Mouse (Mus musculus): ENCODE measurements at regions not wholly inside any gene's neighbourhood (a gene's known extent, or its start where the extent isn't known, plus 50 kb on each side); places are given as distances from the start of the nearest gene placed in this dataset.
"Not testable (repeated sequence)": the region's sequence is repeated elsewhere in the genome, so short reads cannot be mapped to it uniquely, and the experiment has no call there.

GRCm38 (mm10) chr6:73587686-73588085 is 118.2 kb upstream of the 4931417E11Rik start:
- Histone ChIP-seq H3K9ac (replicated peaks; ENCODE audit: low read depth, low read length) (no peak overlapping the region), H3K27me3 (ENCODE audit: control insufficient read depth, insufficient read depth, low read length) (no peaks in the 10 kb centered on the region), H3K9me3 (replicated peaks; ENCODE audit: control insufficient read depth, low read length) (no peaks in the 10 kb centered on the region), H3K27ac (ENCODE audit: low read depth) (no peak overlapping the region), H3K36me3 (replicated peaks; ENCODE audit: control insufficient read depth, insufficient read depth, low read length) (no peaks in the 10 kb centered on the region), H3K4me3 (ENCODE audit: low read depth, low read length) (no peak overlapping the region), H3K4me2 (ENCODE audit: low read depth, low read length) (no peak overlapping the region), H3K4me1 (ENCODE audit: control insufficient read depth, insufficient read depth) (no peaks in the 10 kb centered on the region)
- TF ChIP-seq CTCF (IDR thresholded peaks at IDR 0.05; ENCODE audit: low read depth) (no peak), EP300 (IDR thresholded peaks at IDR 0.05; ENCODE audit: low read depth) (no peak)
- DNase-seq (ENCODE audit: low spot score): no peak
- ATAC-seq (ENCODE audit: insufficient read depth, low read depth): no peak
- WGBS: 53% methylated on average over 2 of the region's 2 CpGs

DNA sequence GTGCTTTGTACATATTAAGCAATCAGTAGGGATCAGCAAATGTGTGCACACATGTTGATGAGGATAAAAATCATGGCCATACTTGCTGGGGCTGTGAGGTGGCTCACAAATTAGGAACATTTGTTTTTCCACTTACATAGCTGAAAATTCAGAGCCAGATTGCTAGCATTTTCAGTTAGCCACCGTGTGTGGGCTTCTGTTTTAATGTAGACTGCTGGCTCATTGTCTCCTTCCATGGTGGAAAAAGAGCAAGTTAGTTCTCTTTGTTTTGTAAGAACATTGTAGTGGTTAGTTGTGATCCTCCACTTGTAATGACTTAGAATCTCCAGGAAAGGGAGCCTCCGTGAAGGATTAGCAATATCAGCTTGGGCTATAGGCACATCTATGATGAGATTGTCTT is 107.2 kb upstream of the 4931417E11Rik start:
- Histone ChIP-seq H3K36me3 (replicated peaks; ENCODE audit: control insufficient read depth, insufficient read depth, low read length) (no peaks in the 10 kb centered on the region), H3K27me3 (ENCODE audit: control insufficient read depth, insufficient read depth, low read length) (no peaks in the 10 kb centered on the region), H3K4me3 (ENCODE audit: low read depth, low read length) (no peak overlapping the region), H3K4me2 (ENCODE audit: low read depth, low read length) (no peak overlapping the region), H3K9me3 (replicated peaks; ENCODE audit: control insufficient read depth, low read length) (no peaks in the 10 kb centered on the region), H3K27ac (ENCODE audit: low read depth) (no peak overlapping the region), H3K4me1 (ENCODE audit: control insufficient read depth, insufficient read depth) (no peaks in the 10 kb centered on the region), H3K9ac (replicated peaks; ENCODE audit: low read depth, low read length) (no peak overlapping the region)
- ATAC-seq (ENCODE audit: insufficient read depth, low read depth) (no peak), DNase-seq (ENCODE audit: low spot score) (no peak)
- TF ChIP-seq EP300 (IDR thresholded peaks at IDR 0.05; ENCODE audit: low read depth): no peak
- TF ChIP-seq CTCF (IDR thresholded peaks at IDR 0.05; ENCODE audit: low read depth): no peak
- WGBS: 55% methylated on average over 2 of the region's 2 CpGs

DNA sequence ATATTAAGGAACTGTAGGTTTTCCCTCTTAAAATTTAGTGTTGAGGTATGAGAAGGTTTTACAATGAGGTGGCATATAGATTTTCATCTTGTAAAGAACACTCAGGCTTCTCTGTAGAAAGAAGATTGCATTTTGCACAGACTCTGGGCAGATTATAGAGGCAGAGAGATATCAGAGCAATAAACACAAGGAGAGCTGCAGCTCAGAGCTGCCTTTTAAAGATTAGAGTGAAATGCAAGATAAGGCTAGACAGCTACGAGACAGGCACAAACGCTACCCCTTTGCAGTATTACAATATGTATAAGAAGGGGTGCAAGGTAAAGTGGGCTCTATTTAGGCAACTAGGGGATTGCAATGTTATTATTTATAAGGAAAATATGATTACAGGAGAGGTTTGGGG is 90.5 kb upstream of the 4931417E11Rik start:
- 25% methylated on average over 2 of the region's 2 CpGs for WGBS
- no peak for DNase-seq (ENCODE audit: low spot score)
- H3K36me3 ChIP-seq (replicated peaks; ENCODE audit: control insufficient read depth, insufficient read depth, low read length): no peaks in the 10 kb centered on the region
- no peaks in the 10 kb centered on the region for H3K27me3 ChIP-seq (ENCODE audit: control insufficient read depth, insufficient read depth, low read length)
- no peak overlapping the region for H3K4me2 ChIP-seq (ENCODE audit: low read depth, low read length)
- H3K27ac ChIP-seq (ENCODE audit: low read depth): no peak overlapping the region
- TF ChIP-seq EP300 (IDR thresholded peaks at IDR 0.05; ENCODE audit: low read depth): no peak
- no peak for TF ChIP-seq CTCF (IDR thresholded peaks at IDR 0.05; ENCODE audit: low read depth)
- no peak for ATAC-seq (ENCODE audit: insufficient read depth, low read depth)
- no peak overlapping the region for H3K9ac ChIP-seq (replicated peaks; ENCODE audit: low read depth, low read length)
- no peaks in the 10 kb centered on the region for H3K9me3 ChIP-seq (replicated peaks; ENCODE audit: control insufficient read depth, low read length)
- H3K4me3 ChIP-seq (ENCODE audit: low read depth, low read length): no peak overlapping the region
- no peaks in the 10 kb centered on the region for H3K4me1 ChIP-seq (ENCODE audit: control insufficient read depth, insufficient read depth)

DNA sequence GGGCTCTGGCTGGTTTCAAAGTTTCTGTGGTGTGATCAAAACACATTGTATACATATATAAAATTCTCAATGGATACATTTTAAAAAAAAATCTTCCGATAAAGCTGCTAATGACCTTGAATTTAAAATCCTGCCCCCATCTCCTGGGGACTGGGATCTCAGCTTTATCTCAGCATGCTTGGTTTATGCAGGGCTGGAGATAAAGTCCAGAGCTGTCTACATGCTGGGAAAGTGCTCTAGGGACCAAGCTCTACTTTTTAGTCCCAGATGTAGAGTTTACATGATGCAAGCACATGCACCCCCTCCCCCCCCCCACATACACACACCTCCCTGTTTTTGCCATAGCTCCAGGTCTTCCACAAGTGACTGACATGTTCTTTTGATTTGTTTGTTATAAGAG is 61.1 kb upstream of the 4931417E11Rik start:
- DNase-seq (ENCODE audit: low spot score) (no peak), ATAC-seq (ENCODE audit: insufficient read depth, low read depth) (no peak)
- no peaks in the 10 kb centered on the region for H3K36me3 ChIP-seq (replicated peaks; ENCODE audit: control insufficient read depth, insufficient read depth, low read length)
- H3K27me3 ChIP-seq (ENCODE audit: control insufficient read depth, insufficient read depth, low read length): no peaks in the 10 kb centered on the region
- H3K9ac ChIP-seq (replicated peaks; ENCODE audit: low read depth, low read length): no peak overlapping the region
- TF ChIP-seq CTCF (IDR thresholded peaks at IDR 0.05; ENCODE audit: low read depth) (no peak), EP300 (IDR thresholded peaks at IDR 0.05; ENCODE audit: low read depth) (no peak)
- no peaks in the 10 kb centered on the region for H3K4me1 ChIP-seq (ENCODE audit: control insufficient read depth, insufficient read depth)
- no peak overlapping the region for H3K27ac ChIP-seq (ENCODE audit: low read depth)
- H3K9me3 ChIP-seq (replicated peaks; ENCODE audit: control insufficient read depth, low read length): no peaks in the 10 kb centered on the region
- 72% methylated on average over 1 of the region's 1 CpGs for WGBS
- no peak overlapping the region for H3K4me3 ChIP-seq (ENCODE audit: low read depth, low read length)
- no peak overlapping the region for H3K4me2 ChIP-seq (ENCODE audit: low read depth, low read length)

- Histone ChIP-seq H3K27me3 (ENCODE audit: control insufficient read depth, insufficient read depth, low read length) (no peaks in the 10 kb centered on the region), H3K4me2 (ENCODE audit: low read depth, low read length) (no peak overlapping the region), H3K27ac (ENCODE audit: low read depth) (no peak overlapping the region), H3K4me1 (ENCODE audit: control insufficient read depth, insufficient read depth) (no peaks in the 10 kb centered on the region), H3K36me3 (replicated peaks; ENCODE audit: control insufficient read depth, insufficient read depth, low read length) (no peaks in the 10 kb centered on the region), H3K4me3 (ENCODE audit: low read depth, low read length) (no peak overlapping the region), H3K9me3 (replicated peaks; ENCODE audit: control insufficient read depth, low read length) (no peaks in the 10 kb centered on the region), H3K9ac (replicated peaks; ENCODE audit: low read depth, low read length) (no peak overlapping the region)
- ATAC-seq (ENCODE audit: insufficient read depth, low read depth): no peak
- WGBS: 76% methylated on average over 1 of the region's 1 CpGs
- DNase-seq (ENCODE audit: low spot score): no peak
- TF ChIP-seq CTCF (IDR thresholded peaks at IDR 0.05; ENCODE audit: low read depth) (no peak), EP300 (IDR thresholded peaks at IDR 0.05; ENCODE audit: low read depth) (no peak)
Measured at GRCm38 (mm10) chr6:73530098-73530497, 60.6 kb upstream of the 4931417E11Rik start.

DNA sequence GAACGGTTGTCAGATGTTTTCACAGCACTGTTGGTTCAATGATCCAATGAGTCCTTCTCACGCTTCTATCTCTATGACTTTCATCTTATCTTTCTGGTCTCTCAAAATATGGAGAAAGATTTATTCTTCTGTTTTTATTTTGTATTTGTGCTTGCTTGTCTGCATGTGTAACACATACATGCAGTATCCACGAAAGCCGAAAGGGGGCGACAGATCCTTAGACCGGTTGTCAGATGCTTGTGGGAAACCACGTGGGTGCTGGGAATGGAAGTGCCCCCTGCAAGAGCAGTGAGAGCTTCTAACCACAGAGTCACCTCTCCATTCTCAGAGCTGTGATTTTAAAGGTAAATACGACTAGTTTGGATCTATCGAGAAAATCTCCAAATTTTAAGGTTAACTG is 54.2 kb upstream of the 4931417E11Rik start:
- WGBS: 53% methylated on average over 9 of the region's 9 CpGs
- Histone ChIP-seq H3K4me1 (ENCODE audit: control insufficient read depth, insufficient read depth) (no peaks in the 10 kb centered on the region), H3K27ac (ENCODE audit: low read depth) (no peak overlapping the region), H3K9me3 (replicated peaks; ENCODE audit: control insufficient read depth, low read length) (no peaks in the 10 kb centered on the region), H3K4me3 (ENCODE audit: low read depth, low read length) (no peak overlapping the region), H3K36me3 (replicated peaks; ENCODE audit: control insufficient read depth, insufficient read depth, low read length) (no peaks in the 10 kb centered on the region), H3K9ac (replicated peaks; ENCODE audit: low read depth, low read length) (no peak overlapping the region), H3K4me2 (ENCODE audit: low read depth, low read length) (no peak overlapping the region), H3K27me3 (ENCODE audit: control insufficient read depth, insufficient read depth, low read length) (no peaks in the 10 kb centered on the region)
- DNase-seq (ENCODE audit: low spot score): no peak
- no peak for ATAC-seq (ENCODE audit: insufficient read depth, low read depth)
- peak; percentile 10; the same call in 1 of the 2 replicates for TF ChIP-seq CTCF (IDR thresholded peaks at IDR 0.05; ENCODE audit: low read depth)
- no peak for TF ChIP-seq EP300 (IDR thresholded peaks at IDR 0.05; ENCODE audit: low read depth)

- not testable (repeated sequence) for H3K4me3 ChIP-seq (ENCODE audit: low read depth, low read length); DNase-seq (ENCODE audit: low spot score); H3K36me3 ChIP-seq (replicated peaks; ENCODE audit: control insufficient read depth, insufficient read depth, low read length); H3K9me3 ChIP-seq (replicated peaks; ENCODE audit: control insufficient read depth, low read length); ATAC-seq (ENCODE audit: insufficient read depth, low read depth); H3K9ac ChIP-seq (replicated peaks; ENCODE audit: low read depth, low read length); H3K4me2 ChIP-seq (ENCODE audit: low read depth, low read length); H3K27ac ChIP-seq (ENCODE audit: low read depth); H3K27me3 ChIP-seq (ENCODE audit: control insufficient read depth, insufficient read depth, low read length); H3K4me1 ChIP-seq (ENCODE audit: control insufficient read depth, insufficient read depth)
- WGBS: 75% methylated on average over 4 of the region's 4 CpGs
Measured at GRCm38 (mm10) chr6:73519894-73520293, 50.4 kb upstream of the 4931417E11Rik start.
